ENCODE assay signal across 14 mouse cellular contexts in genomic region chr9:90303101-90303835, GRCm38 (mm10). TPM values are rescaled to one million over a fixed set of nuclear protein-coding genes. Genes with fewer than 3 reads are reported as not detected.
A peak's percentile ranks its signal among the peaks of the same experiment; 100 is the strongest.
DNase-seq lines count a peak whose midpoint lies in the region; ATAC-seq and TF ChIP-seq lines count a peak whose summit lies in the region.
"Had no signal": no experiment of that assay in that cellular context is flagged by ENCODE, and none has a peak within 500 bp of the region (broad histone marks: within the 10 kb centered on the region; RNA-seq: fewer than 3 reads in every experiment).

No protein-coding gene starts in this region.

- no peak overlapping the region for H3K4me2 ChIP-seq in intestine, postnatal 0 days (replicated peaks; ENCODE audit: low read depth)
- H3K4me2 ChIP-seq in neural tube, embryonic 15.5 days, result no peak overlapping the region
- H3K4me2 ChIP-seq: limb, embryonic 15.5 days had no signal

- no peaks in the 10 kb centered on the region for H3K4me1 ChIP-seq in intestine, postnatal 0 days (replicated peaks; ENCODE audit: control insufficient read depth, insufficient read depth, low read length)
- no peaks in the 10 kb centered on the region for H3K4me1 ChIP-seq in neural tube, embryonic 15.5 days
- H3K4me1 ChIP-seq: limb, embryonic 15.5 days had no signal

- no peaks in the 10 kb centered on the region for H3K9me3 ChIP-seq in intestine, postnatal 0 days (ENCODE audit: control insufficient read depth)
- no peaks in the 10 kb centered on the region for H3K9me3 ChIP-seq in neural tube, embryonic 15.5 days (replicated peaks)
- H3K9me3 ChIP-seq: limb, embryonic 15.5 days had no signal

- WGBS in intestine, postnatal 0 days, result 18% methylated on average over 2 of the region's 2 CpGs
- 65% methylated on average over 2 of the region's 2 CpGs for WGBS in neural tube, embryonic 15.5 days

- H3K27me3 ChIP-seq in intestine, postnatal 0 days (replicated peaks; ENCODE audit: control insufficient read depth, insufficient read depth, low read length), result no peaks in the 10 kb centered on the region
- H3K27me3 ChIP-seq in neural tube, embryonic 15.5 days (replicated peaks), result no peaks in the 10 kb centered on the region
- H3K27me3 ChIP-seq: limb, embryonic 15.5 days had no signal

- no peak overlapping the region for H3K27ac ChIP-seq in intestine, postnatal 0 days (ENCODE audit: low read depth, low read length)
- H3K27ac ChIP-seq in neural tube, embryonic 15.5 days (replicated peaks), result no peak overlapping the region
- H3K27ac ChIP-seq: hindbrain, postnatal 0 days; left cerebral cortex, adult 2 months; limb, embryonic 15.5 days had no signal

- intact Hi-C loops in gastrocnemius, postnatal 36 days (cut with DNase I), result no loop called here

- H3K36me3 ChIP-seq in intestine, postnatal 0 days (ENCODE audit: control insufficient read depth, insufficient read depth), result no peaks in the 10 kb centered on the region
- no peaks in the 10 kb centered on the region for H3K36me3 ChIP-seq in neural tube, embryonic 15.5 days
- H3K36me3 ChIP-seq: limb, embryonic 15.5 days had no signal

- no peak for TF ChIP-seq CTCF in intestine, postnatal 0 days (IDR thresholded peaks at IDR 0.05; ENCODE audit: low read depth)

- peak; percentile 68 for ATAC-seq in intestine, postnatal 0 days
- no peak for ATAC-seq in neural tube, embryonic 15.5 days (ENCODE audit: low FRiP score)
- ATAC-seq: hindbrain, postnatal 0 days had no signal

- H3K9ac ChIP-seq in intestine, postnatal 0 days (ENCODE audit: low read depth, low read length), result no peak overlapping the region
- no peak overlapping the region for H3K9ac ChIP-seq in neural tube, embryonic 15.5 days (replicated peaks)
- H3K9ac ChIP-seq: limb, embryonic 15.5 days had no signal

- no peak overlapping the region for H3K4me3 ChIP-seq in intestine, postnatal 0 days (ENCODE audit: low read depth, low read length)
- no peak overlapping the region for H3K4me3 ChIP-seq in neural tube, embryonic 15.5 days (replicated peaks)
- H3K4me3 ChIP-seq: left cerebral cortex, adult 2 months; limb, embryonic 15.5 days had no signal

- peak; percentile 7 for DNase-seq in Muller cell, postnatal 12 days (ENCODE audit: inconsistent ontology term)
- DNase-seq in adipocyte (ENCODE audit: low spot score), result peak; percentile 79
- DNase-seq in lung, postnatal 14 days, result peak; percentile 38
- DNase-seq in gastrocnemius, postnatal 36 days, result no peak
- DNase-seq in frontal cortex, postnatal 10 days (ENCODE audit: low spot score in 2 of 2), result no peak
- DNase-seq: cerebellum, postnatal 10 days; gastrocnemius, postnatal 25 days; midbrain, embryonic 14.5 days; spleen, adult 18-20 months had no signal

RNA-seq across cellular contexts. Expression of gene Tbc1d2b, which starts 32.7 kb away (rescaled TPM):
- 5.2 and 6.6 TPM in 2 replicates for polyA plus RNA-seq in intestine, postnatal 0 days (2015; fragmentation: Nextera tagmentation; extraction: Ambion mirVana)
- 1 to 10 TPM; 5.1 to 5.6 TPM for total RNA-seq in gastrocnemius, postnatal 36 days (2021)
- polyA plus RNA-seq in neural tube, embryonic 15.5 days (2015; fragmentation: Nextera tagmentation; extraction: Ambion mirVana), result 6.1 and 7.6 TPM in 2 replicates

Comparison
In these comparisons a context has a peak if more than half of its experiments do, and no peak if none do; other contexts are left out.
1. DNase-seq: peak in Muller cell, postnatal 12 days (single experiment), adipocyte (single experiment) and lung, postnatal 14 days (single experiment); none in gastrocnemius, postnatal 36 days (0 of 2) and frontal cortex, postnatal 10 days (0 of 2).